Mouse (Mus musculus) erythroblast, embryonic 14.5 days (primary cell): Measurements from ENCODE around the gene Mgat3.

Source experiments
- GATA1 ChIP-seq: IDR thresholded peaks from 2 replicates; pipeline ENCODE4 v1.6.1; 2012; ENCODE audit warnings: low read length, inconsistent platforms, mixed read lengths
- TAL1 ChIP-seq: IDR thresholded peaks from 3 replicates; pipeline ENCODE4 v1.6.1; 2012; ENCODE audit warnings: low read length, inconsistent platforms, mixed read lengths

GRCm38 (mm10) chr15:80202111-80202775 lies 28.7 kb downstream of the Mgat3 start:
- TF ChIP-seq TAL1 (no peak), GATA1 (no peak)
